Mouse (Mus musculus): ENCODE results near the gene Kptn.

Kptn gene

DNA sequence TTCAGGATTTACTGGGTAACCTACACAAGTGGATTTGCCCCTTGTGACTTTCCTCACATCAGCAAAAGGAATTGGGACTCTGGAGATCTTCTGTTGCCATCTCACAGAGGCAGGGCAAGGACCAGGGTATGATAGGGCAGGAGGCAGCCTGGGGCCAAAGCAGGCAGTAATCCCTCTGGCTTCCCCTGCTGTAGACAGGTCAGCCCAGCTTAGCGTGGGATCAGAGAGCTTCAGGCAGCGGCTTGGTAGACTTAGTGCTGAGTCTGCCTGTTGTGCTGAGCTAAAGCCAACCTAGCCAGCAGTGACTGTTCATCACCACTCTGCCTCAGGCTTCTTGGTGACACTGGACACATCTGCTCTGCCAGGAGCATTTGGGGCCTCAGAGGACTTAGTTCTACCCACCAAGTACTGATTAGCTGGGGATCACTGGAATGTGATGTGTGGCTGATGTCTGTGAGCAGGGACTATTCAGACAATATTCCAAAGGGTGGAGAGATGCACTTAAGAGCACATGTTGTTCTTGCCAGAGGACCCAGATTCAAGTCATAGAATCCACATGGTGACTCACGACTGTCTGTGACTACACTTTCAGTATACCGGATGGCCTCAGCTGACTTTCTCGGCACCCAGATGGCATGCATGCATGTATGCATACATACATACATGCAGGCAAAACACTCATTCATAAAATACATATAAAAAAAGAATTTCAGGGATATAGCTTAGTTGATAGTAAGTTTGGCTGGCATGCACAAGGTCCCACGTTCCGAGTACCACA, 14.9 kb upstream of the Kptn start:
- no peak for TF ChIP-seq GATA4 (IDR thresholded peaks at IDR 0.05; ENCODE audit: insufficient replicate concordance, low read length)

DNA sequence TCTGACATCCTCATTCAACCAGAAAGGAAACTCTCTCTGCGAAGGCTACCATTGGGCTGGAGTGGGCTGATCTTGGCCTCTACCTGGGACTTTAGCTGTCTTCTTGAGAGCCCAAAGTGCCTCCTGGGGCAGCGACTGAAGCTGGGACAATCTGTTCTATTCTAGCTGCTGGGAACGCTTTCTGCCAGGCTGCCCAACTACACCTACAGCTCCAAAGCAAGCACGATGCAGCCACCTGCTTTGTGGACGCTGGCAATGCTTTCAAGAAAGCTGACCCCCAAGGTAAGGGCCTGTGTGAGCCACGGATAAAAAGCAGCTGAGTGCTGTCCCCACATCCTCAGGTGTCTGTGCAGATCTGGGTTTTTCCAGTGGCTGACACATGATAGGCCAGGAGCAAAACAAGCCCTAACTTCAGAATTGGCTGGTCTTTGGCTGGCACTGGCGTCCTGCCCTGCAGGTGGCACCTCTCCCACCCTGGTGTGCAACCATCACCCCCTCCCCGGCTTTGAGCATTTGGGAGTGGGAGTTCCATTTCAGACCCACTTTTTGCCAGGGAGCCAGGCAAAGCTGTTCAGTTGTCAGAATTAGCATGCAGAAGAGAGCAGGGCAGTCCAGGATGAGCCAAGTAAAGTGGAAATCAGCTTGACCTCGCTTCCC, 10.7 kb upstream of the Kptn start:
- TF ChIP-seq GATA4 (IDR thresholded peaks at IDR 0.05; ENCODE audit: insufficient replicate concordance, low read length) = no peak

DNA sequence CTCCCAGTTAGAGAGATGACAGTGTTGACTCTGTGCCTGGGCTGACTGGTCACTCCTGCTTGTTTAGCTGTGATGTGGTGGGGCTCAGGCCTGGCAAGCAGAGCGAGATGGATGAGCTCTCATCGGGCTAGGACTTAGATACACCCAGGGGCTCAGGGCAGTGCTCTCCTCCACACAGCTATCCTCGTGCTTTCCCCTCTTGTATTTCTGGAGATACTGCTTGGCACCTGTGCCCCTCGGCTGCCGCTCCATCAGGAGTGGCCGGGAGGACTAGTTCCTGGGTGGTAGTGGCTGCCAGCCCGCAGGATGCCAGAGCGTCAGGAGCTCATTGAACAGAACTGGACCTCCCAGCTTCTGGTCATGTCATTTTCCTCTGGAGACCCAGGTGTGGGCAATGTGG, 9.5 kb upstream of the Kptn start:
- TF ChIP-seq GATA4 (IDR thresholded peaks at IDR 0.05; ENCODE audit: insufficient replicate concordance, low read length) = no peak

DNA sequence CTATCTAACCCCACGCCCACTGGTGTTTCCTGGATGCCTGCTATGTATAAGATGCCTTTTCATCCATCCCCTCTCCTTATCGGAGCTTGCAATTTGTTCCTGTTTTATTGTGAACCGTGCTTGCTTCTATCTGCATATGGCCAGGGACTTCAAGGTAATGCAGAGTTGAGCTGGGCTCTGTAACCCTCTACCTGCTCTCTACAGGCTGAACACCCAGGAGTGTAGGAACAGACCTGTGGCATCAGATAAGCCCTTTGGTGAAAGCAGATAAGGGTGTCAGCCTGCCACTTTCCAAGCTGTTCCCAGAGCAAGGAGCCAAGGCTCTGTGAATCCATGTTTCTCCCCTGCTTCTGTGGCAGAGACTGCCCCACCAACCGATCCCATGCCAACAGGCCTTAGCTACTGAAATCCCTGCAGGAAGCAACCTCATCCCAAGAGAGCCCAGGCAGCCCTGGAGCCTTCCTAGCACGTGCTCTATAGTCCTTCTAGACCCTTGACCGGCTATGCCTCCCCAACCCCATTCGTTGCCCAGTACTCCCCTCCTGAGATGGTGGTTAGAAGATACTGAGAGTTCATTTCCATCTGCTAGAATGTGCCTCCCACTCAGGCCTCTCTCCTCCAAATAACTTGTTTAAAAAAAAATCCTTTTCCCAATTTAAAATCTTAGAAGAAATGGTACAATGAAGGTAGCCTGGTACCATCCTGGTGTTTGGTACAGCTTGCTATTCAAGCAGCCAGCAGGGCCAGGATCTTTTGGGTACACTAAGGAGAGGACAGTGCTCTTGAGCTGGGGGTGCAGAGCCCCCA, 8.2 kb upstream of the Kptn start:
- no peak for TF ChIP-seq GATA4 (IDR thresholded peaks at IDR 0.05; ENCODE audit: insufficient replicate concordance, low read length)

DNA sequence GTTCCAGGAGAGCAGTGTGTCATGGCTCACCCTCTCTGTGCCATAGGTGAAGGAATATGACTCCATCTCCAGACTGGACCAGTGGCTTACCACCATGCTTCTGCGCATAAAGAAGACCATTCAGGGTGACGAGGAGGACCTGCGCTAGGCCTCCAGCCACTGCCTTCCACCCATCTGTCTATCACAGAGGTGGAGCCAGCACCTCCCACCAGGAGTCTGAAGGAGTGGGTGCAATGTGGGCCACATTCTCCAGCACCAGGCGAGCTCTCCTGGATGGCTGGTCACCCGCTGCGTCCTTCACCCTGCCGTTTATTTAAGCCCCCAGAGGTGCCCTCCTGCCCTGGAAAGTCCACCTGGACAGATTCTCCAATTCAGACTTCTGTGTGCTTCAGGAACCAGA, 3.3 kb upstream of the Kptn start:
- no peak for TF ChIP-seq GATA4 (IDR thresholded peaks at IDR 0.05; ENCODE audit: insufficient replicate concordance, low read length)

DNA sequence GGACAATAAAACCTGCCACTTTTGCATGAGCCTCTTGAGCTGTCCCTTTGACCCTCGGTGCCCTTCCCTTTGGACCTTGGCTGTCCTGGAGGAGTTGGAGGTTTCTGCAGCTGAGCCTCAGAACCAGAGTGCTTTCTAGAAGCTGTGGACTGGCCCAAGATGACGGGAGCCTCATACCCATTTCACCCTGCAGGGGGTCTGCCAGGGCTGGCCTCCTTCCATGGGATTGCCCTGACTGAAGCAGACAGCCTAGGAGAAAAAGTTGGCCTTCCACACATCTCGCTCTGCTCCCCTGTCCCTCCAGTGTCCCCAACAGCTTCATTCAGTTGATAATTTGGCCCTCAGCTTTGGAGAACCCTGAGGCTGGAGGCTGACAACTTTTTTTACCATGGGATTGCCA, 2.6 kb upstream of the Kptn start:
- no peak for TF ChIP-seq GATA4 (IDR thresholded peaks at IDR 0.05; ENCODE audit: insufficient replicate concordance, low read length)

DNA sequence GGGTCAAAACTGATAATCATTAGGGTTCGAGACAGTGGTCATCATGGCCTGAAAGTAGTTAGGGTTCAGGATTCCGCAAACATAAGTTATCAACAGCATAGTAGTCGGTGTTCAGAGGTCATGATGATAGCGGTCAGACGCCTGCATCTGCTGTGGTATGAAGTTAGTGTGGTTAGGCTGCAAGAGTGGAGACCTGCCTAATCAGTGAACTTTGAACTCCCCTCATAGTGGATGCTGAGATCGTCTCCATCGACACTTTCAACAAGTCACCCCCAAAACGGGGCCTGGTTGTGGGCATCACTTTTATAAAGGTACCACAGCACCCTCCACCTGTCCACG, 536 bp downstream of the Kptn start:
- no peak for TF ChIP-seq GATA4 (IDR thresholded peaks at IDR 0.05; ENCODE audit: insufficient replicate concordance, low read length)

DNA sequence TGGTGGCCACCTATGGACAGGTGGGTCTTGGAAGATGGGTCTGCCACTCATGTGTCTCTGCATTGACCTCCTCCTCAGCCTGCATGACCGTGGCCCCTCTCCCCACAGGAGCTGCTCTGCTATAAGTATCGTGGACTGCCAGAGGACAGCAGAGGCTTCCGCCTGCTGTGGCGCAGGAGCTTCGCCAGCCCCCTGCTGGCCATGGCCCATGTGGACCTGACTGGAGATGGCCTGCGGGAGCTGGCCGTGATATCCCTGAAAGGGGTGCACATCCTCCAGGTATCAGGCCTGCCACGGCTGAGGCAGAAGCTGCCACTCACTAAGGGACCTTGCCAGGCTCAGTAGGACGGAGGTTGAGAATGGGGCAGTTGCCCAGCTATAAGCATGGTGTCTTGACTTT, 6.1 kb downstream of the Kptn start:
- TF ChIP-seq GATA4 (IDR thresholded peaks at IDR 0.05; ENCODE audit: insufficient replicate concordance, low read length) = no peak

DNA sequence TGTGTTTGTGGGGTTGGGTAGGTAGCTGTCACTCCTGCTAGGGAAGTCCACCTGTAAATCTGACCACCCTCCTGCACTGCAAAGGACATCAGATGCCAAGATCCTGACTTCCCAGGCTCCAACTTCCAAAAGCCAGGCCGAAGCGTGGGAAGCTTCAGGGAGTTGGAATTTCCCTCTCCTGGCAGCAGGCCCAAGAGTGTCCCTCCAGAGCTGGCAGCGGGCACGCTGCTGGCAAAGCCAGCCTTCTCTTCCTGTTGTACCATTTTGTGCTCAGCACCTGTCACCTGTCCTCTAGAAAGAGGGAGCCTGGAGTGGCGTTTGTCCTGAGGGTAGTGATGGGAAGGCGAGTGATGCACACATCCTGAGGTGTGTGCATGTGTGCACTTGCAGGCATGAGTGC, 8.6 kb downstream of the Kptn start:
- no peak for TF ChIP-seq GATA4 (IDR thresholded peaks at IDR 0.05; ENCODE audit: insufficient replicate concordance, low read length)

DNA sequence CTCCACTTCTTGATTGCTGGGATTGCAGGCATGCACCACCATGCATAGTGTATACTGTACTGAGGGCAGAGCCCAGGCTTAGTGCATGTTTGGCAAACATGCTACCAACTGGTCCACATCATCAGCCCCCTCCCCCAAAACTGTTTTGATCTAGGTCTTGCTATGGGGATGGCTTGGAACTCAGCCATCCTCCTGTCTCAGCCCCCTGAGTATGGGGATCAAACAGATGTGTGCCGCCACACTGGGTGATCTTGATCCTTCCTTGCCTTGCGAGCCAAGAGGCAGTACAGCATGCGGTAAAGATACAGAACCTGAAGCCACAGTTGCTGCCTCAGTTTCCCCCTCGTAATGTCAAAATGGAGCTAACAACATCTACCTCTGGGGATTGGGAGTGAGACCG, 9.2 kb downstream of the Kptn start:
- no peak for TF ChIP-seq GATA4 (IDR thresholded peaks at IDR 0.05; ENCODE audit: insufficient replicate concordance, low read length)

DNA sequence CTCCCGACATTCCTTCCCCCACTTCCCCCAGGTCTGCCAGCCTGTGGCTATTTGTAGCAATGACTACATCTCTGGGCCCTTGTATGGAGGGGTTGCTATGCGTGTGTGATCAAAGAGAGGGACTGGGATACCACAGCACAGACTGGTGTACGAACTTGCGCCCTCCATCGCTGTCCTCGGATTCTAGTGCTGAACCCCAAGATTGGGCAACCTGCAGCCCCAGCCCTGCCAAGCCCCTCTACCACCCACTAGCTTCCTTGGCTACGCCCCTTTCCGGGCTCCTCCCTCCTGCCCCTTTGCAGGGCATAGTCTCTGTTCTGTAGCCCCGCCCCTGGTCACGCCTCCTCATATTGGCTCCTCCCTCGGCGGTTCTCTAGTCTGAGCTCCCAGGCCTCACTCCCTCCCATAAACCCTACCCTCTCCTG, 9.7 kb downstream of the Kptn start, which contains the start of gene Slc8a2:
Gene Slc8a2, plus strand, starts transcription at position 406 of the 425 bp plus-strand sequence.
- TF ChIP-seq GATA4 (IDR thresholded peaks at IDR 0.05; ENCODE audit: insufficient replicate concordance, low read length) = no peak

DNA sequence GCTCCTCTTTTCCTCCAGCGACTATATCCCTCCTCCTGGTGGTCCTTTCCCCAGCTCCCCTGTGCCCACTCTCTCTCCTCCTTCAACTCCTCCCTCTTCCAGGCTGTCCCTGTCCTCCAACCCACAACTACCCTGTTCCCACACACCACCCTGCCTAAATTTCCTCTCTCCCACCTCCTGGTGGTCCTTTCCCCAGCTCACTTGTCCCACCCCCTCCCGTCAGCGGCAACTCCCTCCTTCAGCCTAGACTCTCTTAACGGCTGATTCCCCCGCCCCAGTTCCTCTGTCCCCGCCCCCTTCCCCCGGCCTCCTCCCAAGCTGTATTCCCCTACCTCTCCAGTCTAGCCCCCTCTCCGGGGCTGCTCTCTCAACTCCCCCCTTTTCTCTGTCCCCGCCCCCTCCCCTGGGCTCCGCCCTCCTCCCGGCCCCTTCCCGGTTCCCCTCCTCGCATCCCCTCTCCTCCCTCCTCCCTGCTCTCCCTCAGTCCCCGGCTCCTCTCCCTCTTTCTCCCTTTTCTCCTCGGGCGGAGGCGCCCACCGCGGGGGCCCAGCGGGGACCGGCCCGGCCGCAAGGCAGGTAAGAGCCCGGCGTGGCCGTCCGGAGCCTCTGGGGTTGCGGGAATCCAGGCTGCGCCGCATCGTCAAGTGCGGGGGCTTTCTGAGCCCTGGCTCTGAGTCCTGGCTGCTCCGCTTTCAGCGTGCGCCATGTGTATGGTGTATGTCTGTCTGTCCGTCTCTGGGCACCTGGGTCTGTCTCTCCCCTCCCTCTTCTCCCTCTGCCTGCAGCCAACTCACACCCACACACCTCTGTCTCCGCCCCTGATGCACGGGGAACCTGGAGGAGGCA, 10.4 kb downstream of the Kptn start:
- TF ChIP-seq GATA4 (IDR thresholded peaks at IDR 0.05; ENCODE audit: insufficient replicate concordance, low read length) = no peak

DNA sequence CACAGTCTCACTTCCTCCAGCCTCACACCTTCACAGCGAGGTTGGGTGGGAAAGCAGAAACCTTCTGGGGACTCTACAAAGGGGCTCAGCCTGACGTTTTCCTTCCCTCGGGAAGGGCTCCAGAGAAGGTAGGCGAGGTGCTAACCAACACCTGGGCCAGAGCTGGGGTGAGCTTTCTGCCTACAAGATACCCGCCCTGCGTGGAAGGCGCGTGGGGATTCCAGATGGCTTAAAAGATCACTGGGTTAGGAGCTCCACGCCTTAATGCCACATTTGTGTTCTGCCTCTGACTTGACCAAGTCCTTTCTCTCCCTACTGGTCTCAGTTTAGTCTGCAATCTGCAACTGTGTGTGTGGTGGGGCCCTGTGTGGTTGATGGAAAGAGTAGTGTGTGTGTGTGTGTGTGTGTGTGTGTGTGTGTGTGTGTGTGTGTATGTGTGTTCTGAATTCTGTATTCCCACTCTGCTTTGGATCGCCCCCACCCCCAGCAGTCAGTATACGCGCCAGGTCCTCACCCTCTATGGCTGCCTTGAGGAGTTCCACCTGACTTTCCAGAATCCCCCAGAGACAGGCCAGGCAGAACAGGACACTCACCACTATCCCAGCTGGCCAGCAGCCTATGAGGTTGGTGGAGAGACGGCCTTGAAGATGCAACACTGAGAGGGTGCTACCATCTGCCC, 11.4 kb downstream of the Kptn start:
- TF ChIP-seq GATA4 (IDR thresholded peaks at IDR 0.05; ENCODE audit: insufficient replicate concordance, low read length) = no peak

DNA sequence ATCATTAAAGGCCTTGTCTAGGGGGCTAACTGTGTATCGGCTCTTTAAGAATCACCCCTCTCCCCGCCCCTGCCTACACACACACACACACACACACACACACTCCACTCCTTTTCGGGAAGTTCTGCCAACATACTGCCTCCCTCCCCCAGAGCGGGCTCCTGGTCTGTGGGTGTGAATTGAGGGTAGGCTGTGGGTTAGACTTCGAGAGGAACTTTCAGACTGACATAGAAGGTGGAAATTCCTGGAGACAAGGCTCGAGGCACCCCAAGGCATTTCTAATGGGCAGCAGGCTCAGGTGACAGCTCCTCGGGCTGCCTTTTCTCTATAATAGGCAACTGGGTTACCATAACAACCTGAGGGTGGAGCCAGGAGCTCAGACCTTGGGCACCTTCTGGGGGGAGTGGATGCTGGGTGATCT, 12.5 kb downstream of the Kptn start:
- TF ChIP-seq GATA4 (IDR thresholded peaks at IDR 0.05; ENCODE audit: insufficient replicate concordance, low read length) = no peak
